Mouse (Mus musculus) C2C12 (cell line): ENCODE data around the gene Misp.

ENCODE experiments used
- CEBPB ChIP-seq: IDR thresholded peaks from one replicate; pipeline ENCODE4 v1.6.1; 2011; ENCODE audit warnings: low read depth, mild to moderate bottlenecking, control low read depth, moderate library complexity
- CTCF ChIP-seq: IDR thresholded peaks from one replicate; pipeline ENCODE4 v1.5.1; 2011; ENCODE audit not compliant: control insufficient read depth, insufficient read depth, insufficient read length
- FOSL1 ChIP-seq: IDR thresholded peaks from one replicate; pipeline ENCODE4 v1.8.0; 2011; ENCODE audit warnings: mild to moderate bottlenecking, low read length; ENCODE audit not compliant: poor library complexity, insufficient read depth, severe bottlenecking
- MAX ChIP-seq: IDR thresholded peaks from one replicate; pipeline ENCODE4 v1.6.1; 2011; ENCODE audit warnings: mild to moderate bottlenecking, control low read depth
- MYOD1 ChIP-seq: IDR thresholded peaks from one replicate; pipeline ENCODE4 v1.6.1; 2011; ENCODE audit warnings: low read depth; ENCODE audit not compliant: control insufficient read depth, insufficient read length
- MYOG ChIP-seq: IDR thresholded peaks from one replicate; pipeline ENCODE4 v1.6.1; 2011; ENCODE audit not compliant: control insufficient read depth, insufficient read length; ENCODE audit errors: extremely low read depth
- USF1 ChIP-seq: IDR thresholded peaks from one replicate; pipeline ENCODE4 v1.6.1; 2011; ENCODE audit warnings: low read depth, mild to moderate bottlenecking, control low read depth, moderate library complexity

- TF ChIP-seq FOSL1 (no peak), MAX (no peak), CTCF (no peak), MYOD1 (no peak), CEBPB (no peak), USF1 (no peak), MYOG (no peak)
Observed at GRCm38 (mm10) chr10:79852107-79852789, 31.5 kb downstream of the Misp start.
